Mouse (Mus musculus) hindbrain, embryonic 13.5 days (tissue): ENCODE results near the gene Cpa4. TPM values are rescaled to one million over a fixed set of nuclear protein-coding genes. Genes with fewer than 3 reads are reported as not detected.

Source experiments
- ATAC-seq: fragments of 200-750 bp; cut with Nextera tagmentation; 2 replicates; pipeline ENCODE4 v1.8.0; 2017; ENCODE audit warnings: moderate TSS enrichment; ENCODE audit not compliant: low FRiP score
- H3K27ac ChIP-seq: fragments of 300-500 bp; sonication (generic); 2 replicates; pipeline ENCODE4 v1.5.1; 2015; ENCODE audit warnings: inconsistent platforms, mild to moderate bottlenecking, moderate library complexity
- H3K27me3 ChIP-seq: fragments of 300-500 bp; sonication (generic); 2 replicates; pipeline ENCODE4 v1.6.1; 2015; ENCODE audit warnings: mild to moderate bottlenecking, inconsistent platforms
- H3K36me3 ChIP-seq: fragments of 300-500 bp; sonication (generic); 2 replicates; pipeline ENCODE4 v1.6.1; 2015; ENCODE audit warnings: mild to moderate bottlenecking, inconsistent platforms
- H3K4me1 ChIP-seq: fragments of 300-500 bp; sonication (generic); replicated peaks from 2 replicates; pipeline ENCODE4 v1.6.1; 2015; ENCODE audit warnings: inconsistent platforms
- H3K4me2 ChIP-seq: fragments of 300-500 bp; sonication (generic); 2 replicates; pipeline ENCODE4 v1.6.1; 2015; ENCODE audit warnings: inconsistent platforms, mild to moderate bottlenecking, moderate library complexity
- H3K4me3 ChIP-seq: fragments of 300-500 bp; sonication (generic); 2 replicates; pipeline ENCODE4 v1.5.1; 2015; ENCODE audit warnings: mild to moderate bottlenecking, inconsistent platforms
- H3K9ac ChIP-seq: fragments of 300-500 bp; sonication (generic); 2 replicates; pipeline ENCODE4 v1.6.1; 2015; ENCODE audit warnings: mild to moderate bottlenecking, inconsistent platforms
- H3K9me3 ChIP-seq: fragments of 300-500 bp; sonication (generic); 2 replicates; pipeline ENCODE4 v1.6.1; 2016; ENCODE audit warnings: inconsistent platforms
- WGBS: fragments of 180-500 bp; shearing (Covaris S2); methylation state at CpG from one replicate; pipeline ENCODE4 v1.1.7; 2015; 5-methylcytosine and 5-hydroxymethylcytosine counted together
- polyA plus RNA-seq: library from polyadenylated mRNA; unstranded; fragments of >200 nt; fragmentation: Nextera tagmentation; extraction: Ambion mirVana; gene quantifications from 2 replicates; pipeline ENCODE4 v1.2.1, GENCODE M21; 2015

The Cpa4 gene
- polyA plus RNA-seq: 1.4 and 1.5 TPM in 2 replicates

DNA sequence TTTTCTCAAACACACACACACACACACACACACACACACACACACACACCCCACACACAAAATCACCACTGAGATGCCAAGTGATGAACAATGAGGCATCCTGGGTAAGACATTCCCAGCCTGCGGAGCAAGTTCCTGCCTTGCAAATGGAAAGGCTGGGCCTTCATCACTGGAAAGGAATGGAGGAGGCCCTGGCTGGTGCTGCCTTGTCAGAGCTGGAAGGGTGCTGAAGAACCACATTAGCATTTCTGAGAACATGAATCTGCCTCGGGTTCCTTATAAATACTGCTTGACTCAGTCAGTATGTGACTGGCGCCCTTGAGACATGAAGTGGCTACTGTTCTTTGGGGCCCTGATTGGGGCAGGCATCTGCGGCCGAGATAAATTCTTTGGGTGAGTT, at the start of gene Cpa4:
Gene Cpa4 (plus strand): TSS at position 301 of the 400 bp plus-strand sequence.
- H3K4me2 ChIP-seq: no peak within 1 kb of the TSS
- H3K27me3 ChIP-seq: no peaks in the 10 kb centered on the region
- no peak within 1 kb of the TSS for H3K9ac ChIP-seq
- ATAC-seq: no peak
- H3K4me3 ChIP-seq: no peak within 1 kb of the TSS
- 74% methylated on average over 5 of the region's 5 CpGs for WGBS
- no peaks in the 10 kb centered on the region for H3K36me3 ChIP-seq
- H3K4me1 ChIP-seq: peaks cover 14% of the 10 kb centered on the region
- no peaks in the 10 kb centered on the region for H3K9me3 ChIP-seq
- H3K27ac ChIP-seq: 0 out of 2 replicates have a peak within 1 kb of the TSS, but pooled peaks have one; percentile 13

DNA sequence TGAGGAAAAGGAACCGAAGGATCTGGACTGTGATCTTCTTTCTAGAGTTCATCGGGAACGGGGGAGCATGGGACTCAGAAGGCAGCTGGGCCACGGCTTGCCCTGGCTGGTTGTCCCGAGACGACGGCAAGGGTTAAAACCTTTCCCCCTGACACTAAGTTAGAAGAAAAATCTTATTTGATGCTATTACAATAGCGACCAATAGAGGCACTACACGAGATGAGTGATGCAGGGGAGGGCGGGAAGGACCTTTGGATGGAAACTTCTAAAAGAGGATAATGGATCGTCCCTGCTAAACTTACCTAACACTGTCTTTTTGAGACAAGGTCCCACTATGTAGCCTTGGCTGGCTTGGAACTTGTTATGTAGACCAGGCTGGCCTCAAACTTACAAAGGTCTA, 47.8 kb upstream of the Cpa4 start:
- Histone ChIP-seq H3K9ac (no peak overlapping the region), H3K27me3 (no peaks in the 10 kb centered on the region), H3K27ac (no peak overlapping the region), H3K4me2 (no peak overlapping the region), H3K36me3 (no peaks in the 10 kb centered on the region), H3K4me1 (0 out of 2 replicates have a peak, but pooled peaks cover 3% of the 10 kb centered on the region), H3K9me3 (no peaks in the 10 kb centered on the region), H3K4me3 (no peak overlapping the region)
- no peak for ATAC-seq
- 68% methylated on average over 11 of the region's 11 CpGs for WGBS

DNA sequence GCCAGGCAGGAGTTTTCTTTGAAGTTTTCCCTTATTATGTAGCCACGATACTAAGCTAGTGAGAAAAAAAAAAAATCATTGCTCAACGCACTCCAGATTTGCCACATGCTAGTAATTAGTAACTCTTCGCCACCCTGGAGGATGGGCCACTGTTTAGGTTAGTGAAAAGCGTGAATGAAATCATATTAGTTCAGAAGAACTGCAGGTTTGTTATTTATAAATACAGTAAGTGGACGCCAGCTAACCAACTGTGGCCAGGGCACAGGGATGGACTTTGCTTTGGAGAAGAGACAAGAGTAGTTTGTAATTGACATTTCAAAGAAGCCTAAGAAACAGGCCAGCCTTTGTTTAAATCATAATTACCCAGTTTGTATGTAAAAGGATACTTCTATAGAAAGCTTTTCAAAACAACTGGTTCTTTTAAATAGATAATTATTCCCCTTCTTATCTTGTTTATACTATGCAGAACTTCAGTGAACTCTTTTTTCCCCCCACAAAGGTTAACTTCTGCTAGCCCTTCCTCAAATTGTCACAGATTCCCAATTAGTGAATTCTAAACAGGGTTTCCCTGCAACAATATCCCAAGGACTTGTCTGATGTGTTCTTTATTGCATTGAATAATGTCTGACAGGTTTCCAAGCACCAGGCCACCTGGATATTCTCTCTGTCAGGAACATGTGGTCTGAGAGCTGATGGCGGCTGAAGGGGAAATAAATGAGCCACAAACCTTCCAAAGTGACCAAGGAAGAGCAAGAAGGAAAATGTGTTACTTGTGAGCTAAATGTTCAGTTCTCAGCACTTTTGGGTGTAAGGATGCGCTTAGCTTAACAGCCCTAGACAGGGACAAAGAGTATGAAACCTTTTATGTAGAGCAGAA, 42.5 kb upstream of the Cpa4 start:
- Histone ChIP-seq H3K27me3 (no peaks in the 10 kb centered on the region), H3K4me3 (no peak overlapping the region), H3K4me2 (no peak overlapping the region), H3K27ac (0 out of 2 replicates have a peak overlapping the region, but pooled peaks have one; percentile 30), H3K4me1 (peaks cover 21% of the 10 kb centered on the region), H3K9ac (no peak overlapping the region), H3K9me3 (no peaks in the 10 kb centered on the region), H3K36me3 (no peaks in the 10 kb centered on the region)
- 63% methylated on average over 7 of the region's 7 CpGs for WGBS
- no peak for ATAC-seq

DNA sequence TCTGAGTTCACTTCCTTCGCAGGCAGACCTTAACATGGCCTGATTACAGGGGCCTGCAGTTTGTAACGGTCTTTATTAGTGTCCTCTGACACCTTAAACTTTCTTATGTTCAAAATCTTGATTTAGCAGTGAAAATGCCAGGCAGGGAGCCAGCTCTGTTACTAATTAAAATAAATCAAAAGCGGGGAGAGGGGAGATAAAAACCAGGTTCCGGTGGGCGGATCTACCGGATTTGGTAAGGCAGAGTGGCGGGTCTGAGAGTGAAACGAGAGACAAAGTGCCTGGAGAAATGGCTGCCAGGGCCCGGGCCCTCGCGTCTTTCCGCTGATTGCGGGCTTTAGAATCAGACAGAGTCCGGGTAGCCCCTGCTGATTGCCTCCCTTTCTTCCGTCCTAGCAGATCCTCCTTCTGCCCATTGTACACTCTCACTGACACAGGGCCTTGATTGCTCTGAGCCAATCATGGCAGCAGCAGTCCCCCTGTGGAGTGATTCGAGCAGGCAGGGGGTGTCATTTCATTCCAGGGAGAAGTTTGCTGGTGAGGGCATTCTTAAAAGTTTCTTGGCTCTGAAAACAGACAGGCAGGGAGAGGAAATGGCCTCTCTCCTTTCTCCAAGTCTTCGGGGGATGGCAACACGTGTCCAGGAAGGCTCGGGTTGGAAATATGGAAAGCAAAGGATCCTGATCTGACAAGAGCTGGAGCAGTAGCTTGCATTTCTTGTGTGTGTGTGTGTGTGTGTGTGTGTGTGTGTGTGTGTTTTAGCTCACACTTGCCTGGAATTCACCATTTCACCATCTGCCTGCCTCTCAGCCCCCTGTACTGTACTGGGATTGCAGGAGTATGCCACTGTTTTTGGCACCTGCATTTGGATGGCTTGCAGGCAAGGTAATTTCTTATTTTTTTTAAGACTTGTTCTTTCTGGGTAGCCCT, 41.3 kb upstream of the Cpa4 start:
- Histone ChIP-seq H3K4me3 (peak overlapping the region; percentile 22), H3K36me3 (no peaks in the 10 kb centered on the region), H3K27me3 (no peaks in the 10 kb centered on the region), H3K4me2 (peak overlapping the region; percentile 48), H3K27ac (peak overlapping the region; percentile 84), H3K9ac (peak overlapping the region; percentile 49; the same call in 1 of the 2 replicates), H3K9me3 (no peaks in the 10 kb centered on the region), H3K4me1 (peaks cover 21% of the 10 kb centered on the region)
- 12% methylated on average over 19 of the region's 19 CpGs for WGBS
- peak; percentile 49; the same call in 1 of the 2 replicates for ATAC-seq

DNA sequence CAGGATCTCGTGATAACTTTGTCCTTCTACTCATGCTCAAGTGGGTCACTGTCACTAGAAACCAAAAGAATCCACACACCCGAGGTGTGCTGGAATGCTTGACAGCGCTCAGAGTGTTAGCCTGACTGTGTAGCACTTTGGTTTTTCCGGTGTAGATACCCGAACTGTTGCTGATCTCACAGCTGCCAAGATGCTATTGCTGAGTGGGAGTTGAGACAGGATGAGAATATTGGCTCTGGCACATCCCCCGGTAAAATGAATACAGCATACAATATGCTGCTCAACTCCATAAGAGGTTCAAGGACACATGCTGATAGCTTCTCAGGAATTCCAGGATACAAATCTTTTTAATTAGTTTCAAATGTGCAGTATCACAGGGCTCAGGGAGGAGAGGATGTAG, 39.4 kb upstream of the Cpa4 start:
- WGBS: 76% methylated on average over 6 of the region's 6 CpGs

DNA sequence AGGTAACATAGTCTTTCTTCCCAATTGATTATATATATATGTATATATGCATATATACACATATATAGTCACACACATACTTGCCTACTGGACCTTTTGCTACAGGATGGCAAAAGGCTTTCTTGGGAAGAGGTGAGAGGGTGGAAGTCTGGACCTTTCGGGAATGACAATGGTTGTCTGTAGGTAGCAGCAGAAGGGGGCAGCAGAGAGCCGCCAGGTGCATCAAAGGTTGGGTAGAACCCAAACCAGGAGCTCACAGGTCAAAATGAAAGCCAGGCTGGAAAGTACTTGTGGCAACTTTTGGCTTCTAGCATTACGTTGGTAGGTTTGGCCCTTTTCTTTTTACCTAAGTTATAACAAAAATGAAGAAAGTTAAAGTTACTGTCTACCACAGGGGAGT, 32.8 kb upstream of the Cpa4 start:
- no peak for ATAC-seq
- Histone ChIP-seq H3K9me3 (no peaks in the 10 kb centered on the region), H3K36me3 (no peaks in the 10 kb centered on the region), H3K4me3 (no peak overlapping the region), H3K9ac (no peak overlapping the region), H3K27me3 (no peaks in the 10 kb centered on the region), H3K4me2 (no peak overlapping the region), H3K4me1 (no peaks in the 10 kb centered on the region), H3K27ac (no peak overlapping the region)
- WGBS: 36% methylated on average over 3 of the region's 3 CpGs

More for the DNA sequence above, 39.4 kb upstream of the Cpa4 start:
- Histone ChIP-seq H3K4me1 (peaks cover 21% of the 10 kb centered on the region), H3K9ac (no peak overlapping the region), H3K9me3 (no peaks in the 10 kb centered on the region), H3K4me3 (no peak overlapping the region), H3K36me3 (no peaks in the 10 kb centered on the region), H3K27me3 (no peaks in the 10 kb centered on the region), H3K4me2 (no peak overlapping the region), H3K27ac (no peak overlapping the region)
- ATAC-seq: no peak

DNA sequence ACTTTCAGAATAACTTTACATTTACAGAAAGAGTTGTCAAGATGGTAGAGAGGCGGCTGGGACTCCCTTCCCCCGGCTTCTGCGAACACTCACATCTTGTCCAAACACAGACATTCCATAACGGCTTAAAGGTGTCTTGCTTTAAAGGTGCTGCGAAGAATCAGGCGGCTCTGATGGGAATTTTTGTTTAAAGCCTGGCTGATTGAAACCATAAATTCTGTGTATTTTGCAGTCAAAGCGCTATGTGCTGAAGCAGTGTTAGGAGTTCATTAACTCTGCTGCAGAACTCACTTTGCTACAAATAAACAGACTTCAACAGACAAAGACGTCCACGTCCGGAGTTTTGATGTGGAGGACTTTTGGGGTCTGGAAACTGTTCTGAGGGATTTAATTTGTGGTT, 29.9 kb upstream of the Cpa4 start:
- Histone ChIP-seq H3K27me3 (no peaks in the 10 kb centered on the region), H3K4me3 (no peak overlapping the region), H3K4me2 (no peak overlapping the region), H3K9ac (no peak overlapping the region), H3K36me3 (no peaks in the 10 kb centered on the region), H3K27ac (no peak overlapping the region), H3K9me3 (no peaks in the 10 kb centered on the region), H3K4me1 (peaks cover 4% of the 10 kb centered on the region)
- ATAC-seq: no peak
- WGBS: 76% methylated on average over 10 of the region's 10 CpGs

DNA sequence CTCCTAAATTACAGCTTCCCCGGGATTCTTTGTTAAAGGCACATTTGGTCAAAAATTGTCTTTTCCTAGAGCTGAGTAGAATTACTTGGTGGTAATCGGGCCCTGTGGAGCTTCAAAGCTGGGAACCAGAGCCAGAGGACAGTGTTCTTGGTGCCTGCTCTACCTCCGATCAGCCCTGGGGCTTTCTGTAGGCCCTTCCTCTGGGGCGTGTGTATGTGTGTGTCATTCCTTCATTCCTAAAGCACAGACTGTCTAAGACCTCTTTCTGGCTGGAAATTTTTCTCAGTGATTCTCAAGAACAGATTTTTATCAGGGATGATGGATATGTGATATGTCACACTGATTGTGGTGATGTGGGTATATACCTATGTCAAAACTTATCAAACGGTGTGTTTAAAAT, 29.4 kb upstream of the Cpa4 start:
- 80% methylated on average over 5 of the region's 5 CpGs for WGBS

DNA sequence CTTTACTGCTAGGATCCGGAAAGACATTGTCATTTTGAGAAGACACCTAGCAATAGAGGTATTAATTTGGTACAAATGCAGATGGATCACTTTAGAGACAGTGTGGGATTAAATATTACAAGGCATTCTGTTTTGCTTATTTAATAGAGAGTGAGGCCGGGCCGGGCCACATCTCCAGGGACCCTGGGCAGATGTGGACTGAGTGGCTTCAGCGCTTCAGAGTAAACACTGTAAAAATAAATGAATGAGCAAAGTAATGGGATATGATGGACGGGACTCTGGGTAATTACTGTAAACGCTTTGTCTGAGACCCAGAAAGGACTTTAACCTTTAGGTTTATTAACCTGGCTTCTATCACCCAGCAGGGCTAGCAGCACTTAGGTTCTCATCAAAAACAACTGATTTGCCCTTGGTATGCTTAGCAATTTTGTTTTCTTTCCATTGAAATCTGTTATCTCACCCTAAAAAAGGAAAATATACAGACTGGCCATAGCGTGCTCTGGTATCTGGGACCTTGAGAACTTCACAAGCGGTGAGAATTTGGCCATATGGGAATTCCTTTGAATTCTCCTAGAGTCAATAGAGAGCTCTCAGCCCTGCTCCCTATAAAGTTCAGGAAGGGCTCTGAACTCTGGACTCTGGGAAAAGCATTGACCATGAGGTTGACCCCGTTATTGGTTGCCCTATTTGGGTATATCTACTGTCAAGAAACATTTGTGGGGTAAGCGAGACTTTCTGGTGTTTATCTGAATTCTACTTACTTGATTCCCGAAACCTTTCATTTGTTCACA, 27.0 kb upstream of the Cpa4 start, which contains the start of gene Cpa2:
Gene Cpa2 (plus strand): TSS at position 574 of the 791 bp plus-strand sequence.
- Histone ChIP-seq H3K4me2 (no peak within 1 kb of the TSS), H3K4me3 (no peak within 1 kb of the TSS), H3K4me1 (peaks cover 29% of the 10 kb centered on the region), H3K9me3 (no peaks in the 10 kb centered on the region), H3K9ac (no peak within 1 kb of the TSS), H3K27me3 (no peaks in the 10 kb centered on the region), H3K27ac (no peak within 1 kb of the TSS), H3K36me3 (no peaks in the 10 kb centered on the region)
- no peak for ATAC-seq
- 72% methylated on average over 11 of the region's 11 CpGs for WGBS

More for the DNA sequence above, 29.4 kb upstream of the Cpa4 start:
- H3K9ac ChIP-seq: no peak overlapping the region
- H3K4me3 ChIP-seq: no peak overlapping the region
- H3K36me3 ChIP-seq: no peaks in the 10 kb centered on the region
- no peak overlapping the region for H3K27ac ChIP-seq
- H3K4me2 ChIP-seq: no peak overlapping the region
- H3K9me3 ChIP-seq: no peaks in the 10 kb centered on the region
- ATAC-seq: no peak
- no peaks in the 10 kb centered on the region for H3K27me3 ChIP-seq
- H3K4me1 ChIP-seq: peaks cover 9% of the 10 kb centered on the region

DNA sequence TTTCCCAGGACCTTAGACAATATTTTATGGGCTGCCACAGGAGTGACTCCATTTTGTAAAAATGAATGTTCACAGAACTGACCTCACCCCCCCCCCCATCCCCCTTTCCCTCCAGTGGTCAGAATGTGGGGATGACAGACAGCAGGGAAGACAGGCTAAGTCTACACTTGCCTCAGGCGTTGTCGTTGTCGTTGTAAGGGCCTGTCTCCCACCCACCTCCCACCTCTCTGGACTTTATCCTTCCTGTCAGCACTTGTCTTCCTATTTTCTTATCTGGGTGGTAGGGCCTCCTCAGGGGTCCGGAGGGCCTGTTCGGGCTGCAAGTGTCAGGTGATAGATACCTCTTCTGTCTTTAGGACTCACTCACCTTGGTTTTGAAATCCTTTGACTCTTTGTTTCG, 25.9 kb upstream of the Cpa4 start:
- Histone ChIP-seq H3K9ac (no peak overlapping the region), H3K4me1 (peaks cover 39% of the 10 kb centered on the region), H3K27ac (no peak overlapping the region), H3K36me3 (no peaks in the 10 kb centered on the region), H3K27me3 (no peaks in the 10 kb centered on the region), H3K9me3 (no peaks in the 10 kb centered on the region), H3K4me2 (no peak overlapping the region), H3K4me3 (no peak overlapping the region)
- 85% methylated on average over 6 of the region's 6 CpGs for WGBS
- no peak for ATAC-seq

DNA sequence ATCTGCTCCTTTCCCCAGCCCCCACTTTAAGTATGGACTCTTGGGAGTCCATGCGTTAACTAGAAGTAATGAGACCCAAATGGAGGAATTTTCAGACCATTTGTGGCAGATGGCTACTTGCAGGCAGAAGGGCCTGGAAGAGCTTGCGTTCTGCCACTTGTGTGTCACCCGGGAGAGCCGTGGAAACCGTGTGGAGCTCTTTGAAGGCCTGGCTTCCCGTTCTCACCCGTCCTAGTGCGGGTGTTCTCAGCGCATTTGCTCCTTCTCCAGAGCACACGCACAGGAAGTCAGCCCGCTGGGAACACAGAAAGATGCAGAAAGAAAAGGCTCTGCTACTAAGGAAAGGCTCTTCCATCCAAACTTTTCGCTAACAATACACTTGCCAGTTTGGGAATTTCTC, 25.1 kb upstream of the Cpa4 start:
- H3K4me3 ChIP-seq: no peak overlapping the region
- no peak for ATAC-seq
- H3K36me3 ChIP-seq: no peaks in the 10 kb centered on the region
- no peak overlapping the region for H3K9ac ChIP-seq
- no peak overlapping the region for H3K27ac ChIP-seq
- no peak overlapping the region for H3K4me2 ChIP-seq
- 61% methylated on average over 12 of the region's 12 CpGs for WGBS
- H3K9me3 ChIP-seq: no peaks in the 10 kb centered on the region
- peaks cover 45% of the 10 kb centered on the region for H3K4me1 ChIP-seq
- no peaks in the 10 kb centered on the region for H3K27me3 ChIP-seq
